Mouse (Mus musculus): Measurements from ENCODE around the gene AC124502.3.

DNA sequence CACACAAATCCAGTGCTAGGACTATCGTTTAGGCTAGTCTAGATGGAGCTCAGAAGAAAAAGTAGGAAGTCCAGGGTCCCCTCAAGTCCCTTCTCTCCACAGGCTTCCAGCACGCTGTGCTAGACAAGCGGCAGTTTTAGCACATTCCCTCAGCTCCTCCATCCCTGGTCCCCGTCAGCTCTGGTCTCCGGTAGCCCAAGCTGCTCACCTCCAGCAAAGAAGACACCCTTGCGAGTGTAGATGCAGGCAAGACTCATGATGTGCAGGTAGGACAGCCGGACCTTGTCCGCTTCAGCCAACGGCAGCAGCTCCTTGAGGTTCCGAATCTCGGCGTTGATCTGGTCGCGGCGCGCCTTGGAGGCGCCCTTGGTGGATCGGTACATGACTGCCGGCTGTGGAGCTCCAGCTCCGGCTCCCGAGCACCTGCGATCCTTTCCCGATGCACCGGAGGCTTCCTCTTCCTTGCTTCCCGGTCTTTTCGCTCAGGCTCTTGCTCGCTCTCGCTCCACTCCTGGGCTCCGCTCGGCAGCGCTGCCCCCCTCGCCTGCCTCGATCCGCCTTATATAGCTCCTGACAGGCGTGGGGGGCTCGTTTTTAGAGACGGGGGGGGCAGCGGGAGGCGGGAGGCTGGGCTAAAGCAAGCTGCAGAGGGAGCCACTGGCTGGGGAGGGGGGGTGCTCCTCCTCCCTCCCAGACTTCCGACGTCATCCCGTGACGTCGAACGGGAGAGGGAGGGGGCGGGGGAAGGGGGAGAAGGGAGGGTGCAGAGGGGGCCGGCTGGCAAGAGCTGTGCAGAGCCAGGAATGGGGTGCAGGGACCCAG, 49.0 kb upstream of the AC124502.3 start:
- TF ChIP-seq CTCF (IDR thresholded peaks at IDR 0.05; ENCODE audit: low read depth) (no peak), EP300 (optimal IDR thresholded peaks at IDR 0.05) (no peak)
